Mouse (Mus musculus) hindbrain, embryonic 10.5 days (tissue): ENCODE data around the gene Lrrc19. TPM values are rescaled to one million over a fixed set of nuclear protein-coding genes. Genes with fewer than 3 reads are reported as not detected.
A peak's percentile ranks its signal among the peaks of the same experiment; 100 is the strongest.
"Not testable (repeated sequence)": the region's sequence is repeated elsewhere in the genome, so short reads cannot be mapped to it uniquely, and the experiment has no call there.

Source experiments
- DNase-seq: peaks from one replicate; pipeline ENCODE4 v3.0.0-alpha.2; 2017; ENCODE audit warnings: low spot score
- H3K27ac ChIP-seq: fragments of 300-500 bp; sonication (generic); 2 replicates; pipeline ENCODE4 v1.5.1; 2016; ENCODE audit warnings: mild to moderate bottlenecking, moderate library complexity
- H3K27me3 ChIP-seq: fragments of 300-500 bp; sonication (generic); 2 replicates; pipeline ENCODE4 v1.6.1; 2016; ENCODE audit warnings: mild to moderate bottlenecking; ENCODE audit not compliant: poor library complexity, insufficient read depth, severe bottlenecking
- H3K36me3 ChIP-seq: fragments of 300-500 bp; sonication (generic); 2 replicates; pipeline ENCODE4 v1.6.1; 2016; ENCODE audit warnings: mild to moderate bottlenecking, moderate library complexity
- H3K4me1 ChIP-seq: fragments of 300-500 bp; sonication (generic); replicated peaks from 2 replicates; pipeline ENCODE4 v1.6.1; 2016; ENCODE audit warnings: mild to moderate bottlenecking
- H3K4me3 ChIP-seq: fragments of 300-500 bp; sonication (generic); 2 replicates; pipeline ENCODE4 v1.5.1; 2016; ENCODE audit warnings: mild to moderate bottlenecking, moderate library complexity
- H3K9me3 ChIP-seq: fragments of 300-500 bp; sonication (generic); 2 replicates; pipeline ENCODE4 v1.6.1; 2016; ENCODE audit warnings: mild to moderate bottlenecking, moderate library complexity
- WGBS: fragments of 180-500 bp; shearing (Covaris S2); methylation state at CpG from one replicate; pipeline ENCODE4 v1.1.7; 2016; 5-methylcytosine and 5-hydroxymethylcytosine counted together
- polyA plus RNA-seq: library from polyadenylated mRNA; unstranded; fragments of >200 nt; fragmentation: Nextera tagmentation; extraction: Ambion mirVana; gene quantifications from 2 replicates; pipeline ENCODE4 v1.2.1, GENCODE M21; 2016

Lrrc19 gene
- polyA plus RNA-seq = 0.92 and 1.0 TPM in 2 replicates

- Histone ChIP-seq H3K9me3 (no peaks in the 10 kb centered on the region), H3K4me1 (no peaks in the 10 kb centered on the region), H3K27ac (no peak within 1 kb of the TSS), H3K4me3 (no peak within 1 kb of the TSS), H3K27me3 (no peaks in the 10 kb centered on the region), H3K36me3 (peaks cover 20% of the 10 kb centered on the region)
- DNase-seq = no peak
- 88% methylated on average over 3 of the region's 3 CpGs for WGBS
Observed at GRCm38 (mm10) chr4:94649920-94650319, at the start of gene Lrrc19. Lrrc19 (minus strand) TSS chr4:94650144.

- Histone ChIP-seq H3K4me3 (no peak overlapping the region), H3K9me3 (no peaks in the 10 kb centered on the region), H3K27ac (no peak overlapping the region), H3K4me1 (no peaks in the 10 kb centered on the region), H3K36me3 (peaks cover 15% of the 10 kb centered on the region), H3K27me3 (no peaks in the 10 kb centered on the region)
- DNase-seq = no peak
- WGBS = 87% methylated on average over 3 of the region's 3 CpGs
Observed at GRCm38 (mm10) chr4:94696368-94696767, 46.4 kb upstream of the Lrrc19 start.

DNA sequence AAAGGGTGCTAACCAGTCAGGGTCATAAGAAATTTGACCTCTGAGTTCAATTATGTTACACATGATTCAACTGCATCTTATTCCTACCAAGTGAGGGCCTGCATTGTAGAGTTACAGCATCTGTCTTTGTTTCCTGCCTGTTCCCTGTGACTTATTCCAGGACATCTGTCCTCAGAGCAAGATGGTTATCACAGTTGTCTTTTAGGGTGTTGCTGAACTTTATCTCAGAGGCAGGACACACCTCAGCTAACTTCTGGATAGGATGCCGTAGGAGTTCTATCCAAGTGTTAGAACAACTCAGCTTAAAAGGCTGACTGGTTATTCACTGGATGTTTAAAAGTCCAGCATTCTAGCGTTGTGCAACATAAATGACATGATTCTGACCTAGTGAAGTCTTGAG lies 42.2 kb upstream of the Lrrc19 start:
- WGBS = 87% methylated on average over 2 of the region's 2 CpGs
- H3K36me3 ChIP-seq = peaks cover 35% of the 10 kb centered on the region
- no peaks in the 10 kb centered on the region for H3K9me3 ChIP-seq
- no peak overlapping the region for H3K27ac ChIP-seq
- no peak overlapping the region for H3K4me3 ChIP-seq
- no peaks in the 10 kb centered on the region for H3K27me3 ChIP-seq
- no peaks in the 10 kb centered on the region for H3K4me1 ChIP-seq
- no peak for DNase-seq

DNA sequence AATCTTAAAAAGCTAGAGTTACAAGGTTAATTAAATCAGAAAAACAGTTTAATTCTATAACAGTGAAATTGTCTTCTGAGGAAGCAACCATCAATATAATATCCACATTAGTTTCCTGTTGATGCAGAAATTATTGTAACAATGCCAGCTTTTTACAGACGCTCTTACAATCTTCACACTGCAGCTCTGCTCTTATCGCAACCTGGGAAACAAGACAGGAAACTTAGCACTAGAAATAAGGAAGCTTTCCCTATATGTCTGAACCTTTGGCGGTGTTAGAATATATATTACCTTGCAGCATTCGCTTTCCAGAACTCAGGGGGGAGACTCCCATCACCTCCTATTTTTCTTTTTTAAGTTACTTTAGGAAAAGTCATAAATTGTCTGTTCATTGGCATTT lies 41.1 kb upstream of the Lrrc19 start:
- Histone ChIP-seq H3K9me3 (no peaks in the 10 kb centered on the region), H3K4me3 (no peak overlapping the region), H3K27me3 (no peaks in the 10 kb centered on the region), H3K36me3 (peaks cover 44% of the 10 kb centered on the region), H3K27ac (no peak overlapping the region), H3K4me1 (no peaks in the 10 kb centered on the region)
- WGBS = 91% methylated on average over 4 of the region's 4 CpGs
- DNase-seq = no peak

- 92% methylated on average over 2 of the region's 2 CpGs for WGBS
- peaks cover 51% of the 10 kb centered on the region for H3K36me3 ChIP-seq
Observed at GRCm38 (mm10) chr4:94689804-94690203, 39.9 kb upstream of the Lrrc19 start.

GRCm38 (mm10) chr4:94683305-94683704 lies 33.4 kb upstream of the Lrrc19 start:
- DNase-seq = no peak
- no peak overlapping the region for H3K27ac ChIP-seq
- H3K9me3 ChIP-seq = no peaks in the 10 kb centered on the region
- no peaks in the 10 kb centered on the region for H3K27me3 ChIP-seq
- WGBS = 86% methylated on average over 5 of the region's 5 CpGs
- H3K4me1 ChIP-seq = no peaks in the 10 kb centered on the region
- peaks cover 73% of the 10 kb centered on the region for H3K36me3 ChIP-seq
- H3K4me3 ChIP-seq = no peak overlapping the region

More at GRCm38 (mm10) chr4:94689804-94690203, 39.9 kb upstream of the Lrrc19 start:
- H3K27ac ChIP-seq, H3K27me3 ChIP-seq, H3K4me3 ChIP-seq, H3K9me3 ChIP-seq, DNase-seq, H3K4me1 ChIP-seq: not testable (repeated sequence)

DNA sequence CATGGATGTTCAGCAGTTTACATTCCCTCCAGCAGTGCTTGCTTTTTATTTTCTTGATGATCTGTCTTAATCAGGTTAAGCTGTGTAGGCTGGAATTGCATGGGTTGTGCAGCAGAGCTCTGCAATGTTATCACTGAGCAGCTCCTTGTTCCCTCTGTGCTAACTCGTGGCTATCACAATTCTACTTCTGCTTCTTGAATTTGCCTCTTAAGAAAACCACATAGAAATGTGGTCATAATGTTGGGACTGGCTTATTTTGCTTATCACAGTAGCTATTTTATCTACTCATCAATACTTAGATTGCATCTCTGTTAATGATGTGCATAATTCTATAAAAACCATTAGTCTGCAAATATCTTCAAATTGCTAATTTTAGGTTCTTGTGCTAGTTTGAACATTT lies 32.1 kb upstream of the Lrrc19 start:
- Histone ChIP-seq H3K4me3 (no peak overlapping the region), H3K27ac (no peak overlapping the region), H3K36me3 (peaks cover 60% of the 10 kb centered on the region), H3K9me3 (no peaks in the 10 kb centered on the region), H3K4me1 (no peaks in the 10 kb centered on the region), H3K27me3 (no peaks in the 10 kb centered on the region)
- WGBS = 82% methylated on average over 1 of the region's 1 CpGs
- no peak for DNase-seq

GRCm38 (mm10) chr4:94681181-94681580 lies 31.2 kb upstream of the Lrrc19 start:
- Histone ChIP-seq H3K4me3 (no peak overlapping the region), H3K9me3 (no peaks in the 10 kb centered on the region), H3K4me1 (no peaks in the 10 kb centered on the region), H3K36me3 (peaks cover 53% of the 10 kb centered on the region), H3K27ac (no peak overlapping the region), H3K27me3 (no peaks in the 10 kb centered on the region)
- WGBS = 92% methylated on average over 2 of the region's 2 CpGs
- DNase-seq = no peak

GRCm38 (mm10) chr4:94680662-94681061 lies 30.7 kb upstream of the Lrrc19 start:
- no peak overlapping the region for H3K4me3 ChIP-seq
- H3K9me3 ChIP-seq = no peaks in the 10 kb centered on the region
- peaks cover 48% of the 10 kb centered on the region for H3K36me3 ChIP-seq
- no peak for DNase-seq
- H3K4me1 ChIP-seq = no peaks in the 10 kb centered on the region
- H3K27ac ChIP-seq = no peak overlapping the region
- WGBS = 93% methylated on average over 2 of the region's 2 CpGs
- H3K27me3 ChIP-seq = no peaks in the 10 kb centered on the region

GRCm38 (mm10) chr4:94669718-94670117 lies 19.8 kb upstream of the Lrrc19 start:
- Histone ChIP-seq H3K4me3 (no peak overlapping the region), H3K27ac (no peak overlapping the region), H3K4me1 (no peaks in the 10 kb centered on the region), H3K27me3 (no peaks in the 10 kb centered on the region), H3K36me3 (0 out of 2 replicates have a peak, but pooled peaks cover 6% of the 10 kb centered on the region), H3K9me3 (no peaks in the 10 kb centered on the region)
- peak; percentile 3 for DNase-seq
- 60% methylated on average over 1 of the region's 1 CpGs for WGBS

DNA sequence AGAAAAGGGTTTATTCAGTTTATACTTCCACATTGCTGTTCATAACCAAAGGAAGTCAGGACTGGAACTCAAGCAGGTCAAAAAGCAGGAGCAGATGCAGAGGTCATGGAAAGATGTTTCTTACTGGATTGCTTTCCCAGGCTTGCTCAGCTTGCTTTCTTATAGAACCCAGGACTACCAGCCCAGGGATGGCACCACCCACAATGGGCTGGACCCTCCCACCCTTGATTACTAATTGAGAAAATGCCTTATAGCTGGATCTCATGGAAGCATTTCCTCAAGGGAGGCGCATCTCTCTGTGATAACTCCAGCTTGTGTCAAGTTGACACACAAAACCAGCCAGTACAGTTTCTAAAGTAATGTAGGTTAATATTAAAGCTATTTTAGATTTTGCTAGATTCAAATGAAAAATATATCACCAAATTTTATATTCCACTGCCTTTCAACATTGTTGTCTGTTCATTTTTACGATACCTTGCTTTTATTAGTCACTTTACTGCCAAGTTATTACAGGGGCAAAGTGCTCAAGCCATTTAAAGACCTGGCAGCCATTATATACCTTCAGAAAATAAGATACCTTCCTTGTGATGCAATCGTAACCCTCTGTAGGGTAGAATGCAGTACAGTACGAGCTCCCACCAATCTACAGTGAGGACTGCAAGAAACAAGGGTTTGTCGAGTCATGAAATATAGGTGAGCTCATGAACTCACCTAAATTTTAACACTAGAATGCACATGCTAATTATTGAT lies 657 bp upstream of the Lrrc19 start:
- not testable (repeated sequence) for H3K4me1 ChIP-seq, H3K27ac ChIP-seq, H3K4me3 ChIP-seq, H3K9me3 ChIP-seq, DNase-seq, H3K27me3 ChIP-seq
- H3K36me3 ChIP-seq = peaks cover 27% of the 10 kb centered on the region
- WGBS = 91% methylated on average over 5 of the region's 5 CpGs

GRCm38 (mm10) chr4:94643141-94643540 lies 6.8 kb downstream of the Lrrc19 start:
- DNase-seq = no peak
- Histone ChIP-seq H3K36me3 (peaks cover 22% of the 10 kb centered on the region), H3K27me3 (no peaks in the 10 kb centered on the region), H3K4me3 (no peak overlapping the region), H3K27ac (no peak overlapping the region), H3K9me3 (no peaks in the 10 kb centered on the region), H3K4me1 (no peaks in the 10 kb centered on the region)
- WGBS = 94% methylated on average over 2 of the region's 2 CpGs

- Histone ChIP-seq H3K27me3 (no peaks in the 10 kb centered on the region), H3K4me3 (no peak overlapping the region), H3K27ac (no peak overlapping the region), H3K4me1 (peaks cover 11% of the 10 kb centered on the region), H3K9me3 (no peaks in the 10 kb centered on the region), H3K36me3 (peaks cover 32% of the 10 kb centered on the region)
- WGBS = 89% methylated on average over 2 of the region's 2 CpGs
- DNase-seq = no peak
Observed at GRCm38 (mm10) chr4:94620077-94620476, 29.9 kb downstream of the Lrrc19 start.
